Mouse (Mus musculus) C2C12 (cell line): ENCODE measurements at regions not wholly inside any gene's neighbourhood (a gene's known extent, or its start where the extent isn't known, plus 50 kb on each side); places are given as distances from the start of the nearest gene placed in this dataset.

ENCODE experiments used
- H3K27me3 ChIP-seq: one replicate; pipeline ENCODE4 v1.6.1; 2011; ENCODE audit not compliant: control insufficient read depth, insufficient read depth, insufficient read length
- H3K36me3 ChIP-seq: one replicate; pipeline ENCODE4 v1.6.1; 2011; ENCODE audit not compliant: control insufficient read depth, insufficient read depth
- H3K4me3 ChIP-seq: one replicate; pipeline ENCODE4 v1.5.1; 2011; ENCODE audit warnings: mild to moderate bottlenecking, control low read depth; ENCODE audit not compliant: poor library complexity, insufficient read depth, severe bottlenecking
- H3K79me2 ChIP-seq: one replicate; pipeline ENCODE4 v1.6.1; 2011; ENCODE audit not compliant: control insufficient read depth, insufficient read depth
- H3K79me3 ChIP-seq: one replicate; pipeline ENCODE4 v1.6.1; 2011; ENCODE audit warnings: low read depth, control low read depth
- H3ac ChIP-seq: one replicate; pipeline ENCODE3; 2011; ENCODE audit warnings: low read depth; ENCODE audit not compliant: control insufficient read depth, insufficient read length
- CEBPB ChIP-seq: IDR thresholded peaks from one replicate; pipeline ENCODE4 v1.6.1; 2011; ENCODE audit warnings: low read depth, mild to moderate bottlenecking, control low read depth, moderate library complexity
- CTCF ChIP-seq: IDR thresholded peaks from one replicate; pipeline ENCODE4 v1.5.1; 2011; ENCODE audit not compliant: control insufficient read depth, insufficient read depth, insufficient read length
- FOSL1 ChIP-seq: IDR thresholded peaks from one replicate; pipeline ENCODE4 v1.8.0; 2011; ENCODE audit warnings: mild to moderate bottlenecking, low read length; ENCODE audit not compliant: poor library complexity, insufficient read depth, severe bottlenecking
- MAX ChIP-seq: IDR thresholded peaks from one replicate; pipeline ENCODE4 v1.6.1; 2011; ENCODE audit warnings: mild to moderate bottlenecking, control low read depth
- MYOD1 ChIP-seq: IDR thresholded peaks from one replicate; pipeline ENCODE4 v1.6.1; 2011; ENCODE audit warnings: low read depth; ENCODE audit not compliant: control insufficient read depth, insufficient read length
- MYOG ChIP-seq: IDR thresholded peaks from one replicate; pipeline ENCODE4 v1.6.1; 2011; ENCODE audit not compliant: control insufficient read depth, insufficient read length; ENCODE audit errors: extremely low read depth
- USF1 ChIP-seq: IDR thresholded peaks from one replicate; pipeline ENCODE4 v1.6.1; 2011; ENCODE audit warnings: low read depth, mild to moderate bottlenecking, control low read depth, moderate library complexity

GRCm38 (mm10) chr14:87297160-87297559 is 119.3 kb upstream of the Tdrd3 start:
- no peaks in the 10 kb centered on the region for H3K36me3 ChIP-seq
- no peak overlapping the region for H3ac ChIP-seq
- no peaks in the 10 kb centered on the region for H3K79me3 ChIP-seq
- no peaks in the 10 kb centered on the region for H3K79me2 ChIP-seq
- H3K4me3 ChIP-seq: no peak overlapping the region
- TF ChIP-seq FOSL1 (no peak), MAX (no peak), CTCF (no peak), MYOD1 (no peak), USF1 (no peak), CEBPB (no peak), MYOG (no peak)
- peaks cover 4% of the 10 kb centered on the region for H3K27me3 ChIP-seq

GRCm38 (mm10) chr14:87300838-87301237 is 115.6 kb upstream of the Tdrd3 start:
- TF ChIP-seq USF1: no peak
- Histone ChIP-seq H3K27me3 (peaks cover 4% of the 10 kb centered on the region), H3K79me2 (no peaks in the 10 kb centered on the region), H3K79me3 (no peaks in the 10 kb centered on the region), H3K36me3 (no peaks in the 10 kb centered on the region), H3K4me3 (no peak overlapping the region), H3ac (no peak overlapping the region)

GRCm38 (mm10) chr14:87301564-87301963 is 114.9 kb upstream of the Tdrd3 start:
- Histone ChIP-seq H3K79me2 (no peaks in the 10 kb centered on the region), H3ac (no peak overlapping the region), H3K79me3 (no peaks in the 10 kb centered on the region), H3K4me3 (no peak overlapping the region), H3K27me3 (peaks cover 4% of the 10 kb centered on the region), H3K36me3 (no peaks in the 10 kb centered on the region)
- no peak for TF ChIP-seq USF1
- no peak for TF ChIP-seq CEBPB
- no peak for TF ChIP-seq MYOD1
- no peak for TF ChIP-seq FOSL1
- no peak for TF ChIP-seq MAX

- Histone ChIP-seq H3K4me3 (no peak overlapping the region), H3K79me2 (no peaks in the 10 kb centered on the region), H3K27me3 (no peaks in the 10 kb centered on the region), H3ac (no peak overlapping the region), H3K36me3 (no peaks in the 10 kb centered on the region), H3K79me3 (no peaks in the 10 kb centered on the region)
- TF ChIP-seq MAX (no peak), USF1 (no peak), CEBPB (no peak), MYOG (no peak), CTCF (no peak), MYOD1 (no peak), FOSL1 (no peak)
Observed at GRCm38 (mm10) chr14:87305481-87305880, 111.0 kb upstream of the Tdrd3 start.

- Histone ChIP-seq H3K4me3 (no peak overlapping the region), H3K79me3 (no peaks in the 10 kb centered on the region), H3K36me3 (no peaks in the 10 kb centered on the region), H3K27me3 (no peaks in the 10 kb centered on the region), H3K79me2 (no peaks in the 10 kb centered on the region), H3ac (no peak overlapping the region)
- TF ChIP-seq CEBPB (no peak), CTCF (no peak), USF1 (no peak), MYOD1 (no peak), FOSL1 (no peak), MYOG (no peak), MAX (no peak)
Observed at GRCm38 (mm10) chr14:87306011-87306410, 110.4 kb upstream of the Tdrd3 start.

- H3K36me3 ChIP-seq: no peaks in the 10 kb centered on the region
- H3K27me3 ChIP-seq: no peaks in the 10 kb centered on the region
- H3K79me3 ChIP-seq: no peaks in the 10 kb centered on the region
- H3K4me3 ChIP-seq: no peak overlapping the region
- TF ChIP-seq CTCF (no peak), FOSL1 (no peak), CEBPB (no peak), MYOD1 (no peak), MAX (no peak), MYOG (no peak)
- no peak overlapping the region for H3ac ChIP-seq
- no peaks in the 10 kb centered on the region for H3K79me2 ChIP-seq
Observed at GRCm38 (mm10) chr14:87308016-87308415, 108.4 kb upstream of the Tdrd3 start.
